Mouse (Mus musculus): ENCODE data around the gene Commd7. TPM values are rescaled to one million over a fixed set of nuclear protein-coding genes. Genes with fewer than 3 reads are reported as not detected.

Gene Commd7
- polyA plus RNA-seq, 1 experiment from 2014 or later: 39.9 TPM

GRCm38 (mm10) chr2:153603724-153604123 is 28.9 kb downstream of the Commd7 start:
- H3K4me1 ChIP-seq (replicated peaks): peaks cover 55% of the 10 kb centered on the region
- no peaks in the 10 kb centered on the region for H3K27me3 ChIP-seq
- no peak overlapping the region for H3K4me3 ChIP-seq (replicated peaks)
- H3K9ac ChIP-seq: no peak overlapping the region
- 40% methylated on average over 4 of the region's 4 CpGs for whole genome bisulfite sequencing (ENCODE audit: insufficient replicate concordance)
- H3K9me3 ChIP-seq (replicated peaks): no peaks in the 10 kb centered on the region
- H3K4me2 ChIP-seq: no peak overlapping the region
- no peak for ATAC-seq (ENCODE audit: low read depth)
- DNase-seq: no peak
- H3K36me3 ChIP-seq: no peaks in the 10 kb centered on the region
- H3K27ac ChIP-seq: peak overlapping the region; percentile 41; the same call in 1 of the 2 replicates

DNA sequence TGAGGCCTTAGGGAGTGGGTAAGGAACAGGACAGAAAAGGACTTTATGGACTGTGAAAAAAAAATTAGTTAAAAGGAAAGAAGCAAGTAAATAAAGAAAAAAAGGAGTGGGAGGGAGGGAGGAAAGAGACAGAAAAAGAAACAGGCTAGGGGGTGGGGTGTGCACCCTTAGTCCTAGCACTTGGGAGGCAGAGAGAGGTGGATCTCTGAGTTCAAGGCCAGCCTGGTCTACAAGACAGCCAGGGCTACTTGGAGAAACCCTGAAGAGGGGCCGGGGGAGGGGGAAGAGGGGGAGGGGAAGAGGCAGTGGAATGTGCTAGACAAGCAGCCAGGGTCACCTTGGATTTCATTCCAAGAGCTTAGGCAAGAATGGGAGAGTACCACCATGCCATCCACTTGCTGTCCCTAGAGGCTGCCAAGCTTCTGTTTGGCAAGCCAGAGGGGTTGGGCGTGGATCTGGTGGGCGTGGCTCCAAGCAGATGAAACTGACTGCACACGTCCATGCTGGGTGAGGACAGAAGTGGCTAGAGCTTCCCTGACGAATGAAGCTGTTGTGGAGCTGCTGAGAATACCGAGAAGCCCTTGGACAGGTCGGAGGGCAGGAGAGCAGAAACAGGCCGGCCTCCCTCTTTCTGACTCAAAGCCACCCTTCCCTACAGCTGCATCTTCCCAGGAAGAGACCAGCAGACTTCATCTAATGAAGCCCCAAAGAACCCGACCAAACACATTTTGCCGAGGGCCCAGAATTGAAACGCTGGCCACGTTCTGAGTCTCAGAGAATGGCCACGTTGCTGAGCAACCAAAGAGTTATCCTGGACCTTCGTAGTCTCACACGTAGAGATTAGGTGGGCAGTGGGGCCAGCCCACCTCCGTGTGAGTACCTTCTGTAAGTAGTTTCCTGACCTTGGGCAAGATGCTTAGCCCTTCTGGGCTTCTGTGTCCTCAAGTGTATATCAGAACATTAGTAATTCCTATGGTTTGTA is 31.6 kb downstream of the Commd7 start:
- Histone ChIP-seq H3K9ac (peak overlapping the region; percentile 33; the same call in 1 of the 2 replicates), H3K4me2 (peak overlapping the region; percentile 37), H3K36me3 (no peaks in the 10 kb centered on the region), H3K4me3 (replicated peaks) (no peak overlapping the region), H3K27ac (peak overlapping the region; percentile 18; the same call in 1 of the 2 replicates), H3K27me3 (no peaks in the 10 kb centered on the region), H3K4me1 (replicated peaks) (peaks cover 34% of the 10 kb centered on the region), H3K9me3 (replicated peaks) (no peaks in the 10 kb centered on the region)
- peak; percentile 48 for DNase-seq
- 47% methylated on average over 16 of the region's 16 CpGs for WGBS (ENCODE audit: insufficient replicate concordance)
- peak; percentile 80 for ATAC-seq (ENCODE audit: low read depth)

DNA sequence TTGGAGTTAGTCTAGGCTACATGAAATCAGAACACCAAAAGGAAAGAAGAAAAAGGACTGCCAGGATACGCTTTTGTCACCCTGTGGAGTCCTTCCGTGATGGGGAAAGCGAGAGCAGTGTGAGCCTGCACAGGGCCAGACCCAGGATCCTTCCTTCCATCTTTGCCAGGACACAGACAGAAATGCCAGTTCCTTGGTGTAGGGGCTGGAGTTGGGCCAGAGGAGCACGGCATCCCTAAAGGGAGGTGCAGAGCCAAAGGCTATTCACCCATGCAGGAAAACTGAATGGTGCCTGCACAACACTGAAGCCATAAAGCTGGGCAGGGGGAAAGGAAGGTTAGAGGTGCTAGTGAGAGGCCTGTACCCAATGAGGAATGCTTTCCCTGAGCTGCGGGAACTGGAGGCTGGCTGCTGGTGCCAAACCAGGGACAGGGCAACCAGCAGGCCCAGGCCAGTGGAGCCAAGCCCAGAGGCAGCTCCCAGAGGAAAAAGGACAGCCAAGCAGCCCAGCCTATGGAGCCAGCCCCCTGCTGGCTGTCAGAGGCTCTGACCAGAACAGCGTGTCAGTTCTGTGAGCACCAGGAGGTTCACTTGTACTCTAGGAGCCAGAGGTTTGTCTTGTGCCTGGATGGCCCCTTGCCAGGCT is 32.4 kb downstream of the Commd7 start:
- Histone ChIP-seq H3K9me3 (replicated peaks) (no peaks in the 10 kb centered on the region), H3K27ac (peak overlapping the region; percentile 18; the same call in 1 of the 2 replicates), H3K9ac (0 out of 2 replicates have a peak overlapping the region, but pooled peaks have one; percentile 33), H3K4me2 (no peak overlapping the region), H3K36me3 (no peaks in the 10 kb centered on the region), H3K4me1 (replicated peaks) (peaks cover 31% of the 10 kb centered on the region), H3K27me3 (no peaks in the 10 kb centered on the region), H3K4me3 (replicated peaks) (no peak overlapping the region)
- ATAC-seq (ENCODE audit: low read depth): peak; percentile 46
- no peak for DNase-seq
- 59% methylated on average over 6 of the region's 6 CpGs for WGBS (ENCODE audit: insufficient replicate concordance)

DNA sequence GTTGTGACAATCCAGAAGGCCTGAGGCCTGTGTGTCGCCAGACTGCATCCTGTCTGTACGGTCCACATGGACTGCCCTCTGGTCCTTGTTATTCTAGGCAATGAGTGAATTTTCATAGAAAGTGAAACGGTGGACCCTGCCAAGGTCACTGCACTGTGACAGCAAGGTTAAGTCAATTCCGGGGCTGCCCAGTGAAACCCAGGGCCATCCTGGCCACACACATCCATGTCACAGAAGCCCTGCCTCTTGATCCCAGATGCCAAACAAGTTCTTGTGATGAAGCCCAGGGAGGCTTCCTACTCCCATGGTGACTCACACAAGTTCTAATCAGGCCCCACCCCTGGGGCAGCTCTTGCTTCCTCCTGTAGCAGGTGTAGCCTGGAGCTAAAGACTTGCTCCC is 35.0 kb downstream of the Commd7 start:
- H3K4me1 ChIP-seq (replicated peaks): peaks cover 29% of the 10 kb centered on the region
- H3K9me3 ChIP-seq (replicated peaks): no peaks in the 10 kb centered on the region
- H3K9ac ChIP-seq: no peak overlapping the region
- no peak overlapping the region for H3K4me2 ChIP-seq
- no peaks in the 10 kb centered on the region for H3K36me3 ChIP-seq
- ATAC-seq (ENCODE audit: low read depth) (no peak), DNase-seq (no peak)
- WGBS (ENCODE audit: insufficient replicate concordance): 72% methylated on average over 4 of the region's 4 CpGs
- H3K27ac ChIP-seq: no peak overlapping the region; the same call in 1 of the 2 replicates
- no peak overlapping the region for H3K4me3 ChIP-seq (replicated peaks)
- no peaks in the 10 kb centered on the region for H3K27me3 ChIP-seq

DNA sequence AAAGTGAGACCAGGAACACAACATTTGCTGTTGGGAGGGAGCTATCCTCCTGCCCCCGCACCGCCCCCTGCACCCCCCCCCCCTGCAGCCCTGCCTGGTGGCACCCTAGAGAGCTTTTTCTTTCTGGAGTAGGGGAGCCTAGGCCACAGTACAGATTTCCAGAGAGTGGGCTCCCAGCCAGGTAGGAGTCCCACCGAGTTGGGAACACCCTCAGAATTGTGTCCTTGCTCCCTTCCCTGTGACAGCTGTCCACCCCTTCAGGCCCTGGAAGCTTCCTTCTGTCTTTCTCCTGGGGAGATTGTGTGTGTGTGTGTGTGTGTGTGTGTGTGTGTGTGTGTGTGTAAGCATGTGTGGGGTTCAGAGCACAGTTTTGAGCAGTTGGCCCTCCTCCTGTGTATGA is 35.6 kb downstream of the Commd7 start:
- H3K36me3 ChIP-seq: no peaks in the 10 kb centered on the region
- H3K27ac ChIP-seq: no peak overlapping the region; the same call in 1 of the 2 replicates
- no peak for ATAC-seq (ENCODE audit: low read depth)
- H3K4me2 ChIP-seq: no peak overlapping the region
- no peak for DNase-seq
- H3K9ac ChIP-seq: no peak overlapping the region
- H3K4me3 ChIP-seq (replicated peaks): no peak overlapping the region
- no peaks in the 10 kb centered on the region for H3K9me3 ChIP-seq (replicated peaks)
- H3K4me1 ChIP-seq (replicated peaks): peaks cover 29% of the 10 kb centered on the region
- no peaks in the 10 kb centered on the region for H3K27me3 ChIP-seq
- WGBS (ENCODE audit: insufficient replicate concordance): 73% methylated on average over 3 of the region's 3 CpGs

DNA sequence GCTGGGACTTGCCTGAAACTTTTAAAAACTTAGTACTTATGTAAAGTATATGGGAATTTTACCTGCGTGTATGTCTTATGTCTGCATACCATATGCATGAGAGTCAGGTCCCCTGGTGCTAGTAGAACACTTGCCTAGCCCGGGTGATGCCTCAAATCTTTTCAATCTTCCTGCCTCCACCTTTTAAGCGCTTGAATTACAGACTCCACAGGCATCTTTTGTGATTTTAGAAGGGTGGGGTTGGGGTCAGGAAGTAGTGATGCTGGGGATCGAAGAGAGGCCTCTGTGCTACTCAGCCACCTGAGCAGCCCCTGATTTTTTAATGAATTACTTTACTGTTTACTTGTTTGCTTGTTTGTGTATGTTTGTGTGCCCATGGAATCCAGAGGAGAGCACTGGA is 37.6 kb downstream of the Commd7 start:
- Histone ChIP-seq H3K9me3 (replicated peaks) (no peaks in the 10 kb centered on the region), H3K36me3 (no peaks in the 10 kb centered on the region), H3K4me1 (replicated peaks) (peaks cover 13% of the 10 kb centered on the region), H3K4me3 (replicated peaks) (no peak overlapping the region), H3K27me3 (no peaks in the 10 kb centered on the region), H3K4me2 (no peak overlapping the region), H3K9ac (no peak overlapping the region), H3K27ac (no peak overlapping the region)
- ATAC-seq (ENCODE audit: low read depth) (no peak), DNase-seq (no peak)
- 64% methylated on average over 4 of the region's 4 CpGs for whole genome bisulfite sequencing (ENCODE audit: insufficient replicate concordance)

DNA sequence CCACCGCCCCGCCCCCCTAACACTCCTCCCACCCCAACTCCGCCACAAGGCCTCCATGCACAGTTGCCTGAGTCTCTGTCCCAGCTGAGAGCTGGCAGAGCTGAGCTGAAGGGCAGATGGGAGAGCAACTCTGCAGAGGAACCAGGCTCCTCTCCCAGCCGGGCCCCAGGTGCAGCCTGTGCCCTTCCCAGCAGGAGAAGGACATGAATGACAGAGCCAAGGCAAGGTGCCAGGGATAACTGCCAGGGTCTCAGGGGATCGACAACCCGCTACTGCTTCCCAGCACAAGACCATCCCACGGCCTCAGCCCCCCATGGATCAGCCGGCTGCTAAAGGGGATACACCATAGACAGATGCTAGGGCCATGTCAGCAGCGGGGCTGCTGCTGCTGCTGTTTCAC is 39.4 kb downstream of the Commd7 start:
- WGBS (ENCODE audit: insufficient replicate concordance): 75% methylated on average over 9 of the region's 9 CpGs
- peak; percentile 43 for ATAC-seq (ENCODE audit: low read depth)
- Histone ChIP-seq H3K36me3 (no peaks in the 10 kb centered on the region), H3K9me3 (replicated peaks) (no peaks in the 10 kb centered on the region), H3K4me2 (no peak overlapping the region), H3K27ac (peak overlapping the region; percentile 30; the same call in 1 of the 2 replicates), H3K27me3 (no peaks in the 10 kb centered on the region), H3K4me1 (replicated peaks) (peaks cover 19% of the 10 kb centered on the region), H3K9ac (no peak overlapping the region), H3K4me3 (replicated peaks) (no peak overlapping the region)
- DNase-seq: no peak

DNA sequence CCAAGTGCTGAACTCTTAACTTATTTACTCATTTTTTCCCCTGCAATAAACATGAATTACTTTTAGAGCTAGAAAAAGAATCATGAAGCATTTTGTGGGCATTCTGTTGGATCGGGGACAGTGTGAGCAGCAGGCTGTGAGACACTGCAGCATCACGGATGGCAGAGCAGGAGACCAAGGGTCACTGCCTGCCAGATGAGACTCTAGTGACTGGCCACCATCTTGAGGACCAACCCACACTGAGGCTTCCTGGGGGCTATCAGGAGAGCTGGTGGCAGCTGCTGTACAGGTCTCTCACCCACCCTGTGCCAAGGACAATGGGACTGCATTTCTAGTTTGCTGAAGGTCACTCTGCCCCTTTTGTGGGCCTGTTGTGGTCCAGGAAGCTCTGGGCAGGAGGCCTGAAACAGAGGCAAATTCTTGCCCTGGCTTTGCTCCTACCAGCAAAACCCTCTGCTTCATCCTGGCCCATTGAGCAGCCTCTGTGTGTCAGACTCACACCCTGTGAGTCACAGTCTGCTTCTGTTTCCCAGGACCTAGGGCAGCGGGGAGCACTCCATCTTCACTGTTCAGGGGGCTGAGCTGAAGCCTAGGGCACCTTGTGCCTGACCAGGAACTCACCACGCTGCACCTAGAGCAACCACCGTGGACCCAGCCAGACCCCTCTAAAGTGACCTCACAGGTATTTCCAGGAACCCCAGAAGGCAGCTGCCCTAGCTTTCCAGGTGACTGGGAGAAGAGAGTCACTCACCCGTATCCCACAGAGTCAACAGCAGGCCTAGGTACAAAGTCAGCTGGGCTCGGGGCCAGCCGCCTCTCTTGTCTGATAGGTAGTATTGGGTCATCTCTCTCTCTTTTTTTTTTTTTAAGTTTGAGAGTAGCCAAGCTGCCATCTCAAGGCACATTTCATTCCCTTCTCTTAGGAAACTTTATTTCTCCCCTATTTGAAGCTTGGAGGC is 40.2 kb downstream of the Commd7 start:
- Histone ChIP-seq H3K9me3 (replicated peaks) (no peaks in the 10 kb centered on the region), H3K27me3 (no peaks in the 10 kb centered on the region), H3K36me3 (no peaks in the 10 kb centered on the region), H3K4me2 (no peak overlapping the region), H3K4me1 (replicated peaks) (peaks cover 14% of the 10 kb centered on the region), H3K4me3 (replicated peaks) (no peak overlapping the region), H3K9ac (no peak overlapping the region), H3K27ac (peak overlapping the region; percentile 35)
- DNase-seq (no peak), ATAC-seq (ENCODE audit: low read depth) (peak; percentile 63)
- 74% methylated on average over 8 of the region's 8 CpGs for WGBS (ENCODE audit: insufficient replicate concordance)

GRCm38 (mm10) chr2:153586515-153587174 is 45.9 kb downstream of the Commd7 start:
- Histone ChIP-seq H3K9me3 (replicated peaks) (no peaks in the 10 kb centered on the region), H3K4me3 (replicated peaks) (peak overlapping the region; percentile 33), H3K27me3 (no peaks in the 10 kb centered on the region), H3K9ac (peak overlapping the region; percentile 65), H3K4me1 (replicated peaks) (peaks cover 59% of the 10 kb centered on the region), H3K27ac (peak overlapping the region; percentile 66), H3K36me3 (no peaks in the 10 kb centered on the region), H3K4me2 (peak overlapping the region; percentile 70)
- WGBS (ENCODE audit: insufficient replicate concordance): 9% methylated on average over 15 of the region's 15 CpGs
- DNase-seq: peak; percentile 81
- ATAC-seq (ENCODE audit: low read depth): peak; percentile 61

DNA sequence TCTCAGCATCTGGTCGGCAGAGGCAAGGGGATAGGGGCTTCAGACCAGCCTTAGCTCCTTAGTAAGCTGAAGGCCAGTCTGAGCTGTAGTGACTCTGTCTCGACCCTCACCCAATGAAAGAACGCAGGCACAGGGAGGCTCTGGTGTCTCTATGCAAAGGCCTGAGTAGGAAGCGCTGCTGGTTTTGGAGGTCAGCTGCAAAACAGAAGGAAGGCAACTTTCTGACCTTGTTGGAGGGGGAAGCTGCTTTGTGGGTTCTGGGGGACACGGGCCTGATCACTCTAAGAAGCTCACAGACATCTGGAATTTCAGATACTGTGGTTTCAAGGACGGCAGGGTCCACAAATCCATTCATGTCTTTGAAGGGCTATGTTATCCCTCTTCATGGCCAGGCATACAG is 46.6 kb downstream of the Commd7 start:
- peak overlapping the region; percentile 33; the same call in 1 of the 2 replicates for H3K4me3 ChIP-seq (replicated peaks)
- DNase-seq (no peak), ATAC-seq (ENCODE audit: low read depth) (no peak)
- peaks cover 66% of the 10 kb centered on the region for H3K4me1 ChIP-seq (replicated peaks)
- 44% methylated on average over 6 of the region's 6 CpGs for WGBS (ENCODE audit: insufficient replicate concordance)
- no peaks in the 10 kb centered on the region for H3K9me3 ChIP-seq (replicated peaks)
- H3K4me2 ChIP-seq: peak overlapping the region; percentile 70
- no peaks in the 10 kb centered on the region for H3K36me3 ChIP-seq
- H3K27me3 ChIP-seq: no peaks in the 10 kb centered on the region
- peak overlapping the region; percentile 65 for H3K9ac ChIP-seq
- peak overlapping the region; percentile 66 for H3K27ac ChIP-seq
